Mouse (Mus musculus) lung, embryonic 14.5 days (tissue): ENCODE data around the gene Pgrmc2. TPM values are rescaled to one million over a fixed set of nuclear protein-coding genes. Genes with fewer than 3 reads are reported as not detected.
A peak's percentile ranks its signal among the peaks of the same experiment; 100 is the strongest.

Experiments used
- ATAC-seq: fragments of 200-750 bp; cut with Nextera tagmentation; 2 replicates; pipeline ENCODE4 v1.8.0; 2017; ENCODE audit warnings: mild to moderate bottlenecking, moderate TSS enrichment, moderate library complexity; ENCODE audit not compliant: insufficient read depth
- DNase-seq: peaks from one replicate; pipeline ENCODE4 v3.0.0-alpha.2; 2015
- H3K27ac ChIP-seq: fragments of 300-500 bp; sonication (generic); 2 replicates; pipeline ENCODE4 v1.5.1; 2014; ENCODE audit warnings: low read depth, mild to moderate bottlenecking, moderate library complexity
- H3K27me3 ChIP-seq: fragments of 300-500 bp; sonication (generic); 2 replicates; pipeline ENCODE4 v1.6.1; 2014; ENCODE audit warnings: low read length, control low read depth; ENCODE audit not compliant: insufficient read depth
- H3K36me3 ChIP-seq: fragments of 300-500 bp; sonication (generic); 2 replicates; pipeline ENCODE4 v1.6.1; 2014; ENCODE audit warnings: control low read depth; ENCODE audit not compliant: insufficient read depth
- H3K4me1 ChIP-seq: fragments of 300-500 bp; sonication (generic); 2 replicates; pipeline ENCODE4 v1.6.1; 2014; ENCODE audit warnings: antibody characterized with exemption, control low read depth; ENCODE audit not compliant: insufficient read depth
- H3K4me2 ChIP-seq: fragments of 300-500 bp; sonication (generic); 2 replicates; pipeline ENCODE4 v1.6.1; 2014; ENCODE audit warnings: mild to moderate bottlenecking
- H3K4me3 ChIP-seq: fragments of 300-500 bp; sonication (generic); 2 replicates; pipeline ENCODE4 v1.5.1; 2014; ENCODE audit warnings: low read depth, low read length
- H3K9ac ChIP-seq: fragments of 300-500 bp; sonication (generic); 2 replicates; pipeline ENCODE4 v1.6.1; 2014
- H3K9me3 ChIP-seq: fragments of 300-500 bp; sonication (generic); 2 replicates; pipeline ENCODE4 v1.6.1; 2016; ENCODE audit warnings: low read depth, low read length, control low read depth
- CTCF ChIP-seq: IDR thresholded peaks from 2 replicates; pipeline ENCODE4 v1.5.1; 2016; ENCODE audit warnings: antibody characterized with exemption, low read depth
- WGBS: fragments of 180-500 bp; shearing (Covaris S2); extraction: QIAGEN DNeasy Blood & Tissue Kit; methylation state at CpG from one replicate; pipeline ENCODE4 v1.1.7; 2014; 5-methylcytosine and 5-hydroxymethylcytosine counted together
- polyA plus RNA-seq: library from polyadenylated mRNA; unstranded; fragments of >200 nt; fragmentation: Nextera tagmentation; extraction: Ambion mirVana; gene quantifications from 2 replicates; pipeline ENCODE4 v1.2.1, GENCODE M21; 2014

The Pgrmc2 gene
- polyA plus RNA-seq, 1 experiment from 2014 or later: 26.5 TPM

DNA sequence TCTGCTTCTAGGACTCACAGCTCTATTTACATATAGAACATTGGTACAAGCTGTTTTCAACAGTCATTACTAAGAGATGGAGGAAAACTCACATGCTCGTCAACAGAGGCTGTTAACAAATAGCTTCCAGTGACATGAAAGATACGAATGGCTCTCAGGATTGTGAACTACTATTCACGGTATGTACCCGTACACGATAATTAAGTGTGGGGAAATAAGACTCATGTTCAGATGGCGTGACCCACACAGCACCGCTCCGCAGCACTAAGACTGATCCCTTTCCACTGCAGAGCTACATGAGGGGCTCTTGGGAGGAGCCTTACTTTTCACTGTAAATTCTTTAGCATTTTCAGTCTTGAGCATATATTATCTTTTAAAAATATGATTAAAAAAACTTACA is 7.5 kb downstream of the Pgrmc2 start:
- Histone ChIP-seq H3K4me3 (no peak overlapping the region), H3K9ac (no peak overlapping the region), H3K36me3 (no peaks in the 10 kb centered on the region), H3K4me1 (no peaks in the 10 kb centered on the region), H3K4me2 (no peak overlapping the region), H3K9me3 (no peaks in the 10 kb centered on the region), H3K27me3 (no peaks in the 10 kb centered on the region), H3K27ac (no peak overlapping the region)
- WGBS: 68% methylated on average over 8 of the region's 8 CpGs
- no peak for TF ChIP-seq CTCF
- no peak for ATAC-seq
- no peak for DNase-seq

DNA sequence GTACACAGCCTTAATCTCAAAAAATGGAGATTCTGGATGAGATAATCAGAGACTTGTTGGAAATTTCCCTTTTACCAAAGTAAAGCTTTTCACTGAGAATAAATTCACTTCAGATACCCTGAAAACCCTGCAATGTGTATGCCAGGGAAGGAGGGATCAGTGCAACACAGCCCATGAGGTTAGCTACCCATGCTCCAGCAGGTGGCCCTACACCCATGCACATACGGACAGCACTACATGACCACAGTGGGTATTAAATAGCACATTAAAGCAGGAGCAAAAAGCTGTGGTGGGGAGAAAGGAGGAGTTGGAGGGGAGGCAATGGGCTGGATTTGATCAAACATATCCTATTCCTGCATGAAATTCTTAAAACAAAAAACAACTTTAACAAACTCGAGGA is 12.3 kb downstream of the Pgrmc2 start:
- H3K27me3 ChIP-seq: no peaks in the 10 kb centered on the region
- peaks cover 24% of the 10 kb centered on the region for H3K36me3 ChIP-seq
- WGBS: 78% methylated on average over 2 of the region's 2 CpGs
- no peak overlapping the region for H3K4me2 ChIP-seq
- ATAC-seq (no peak), DNase-seq (no peak)
- H3K4me1 ChIP-seq: no peaks in the 10 kb centered on the region
- no peak overlapping the region for H3K27ac ChIP-seq
- no peak overlapping the region for H3K4me3 ChIP-seq
- H3K9ac ChIP-seq: no peak overlapping the region
- TF ChIP-seq CTCF: peak; percentile 27; the same call in 1 of the 2 replicates
- H3K9me3 ChIP-seq: no peaks in the 10 kb centered on the region

DNA sequence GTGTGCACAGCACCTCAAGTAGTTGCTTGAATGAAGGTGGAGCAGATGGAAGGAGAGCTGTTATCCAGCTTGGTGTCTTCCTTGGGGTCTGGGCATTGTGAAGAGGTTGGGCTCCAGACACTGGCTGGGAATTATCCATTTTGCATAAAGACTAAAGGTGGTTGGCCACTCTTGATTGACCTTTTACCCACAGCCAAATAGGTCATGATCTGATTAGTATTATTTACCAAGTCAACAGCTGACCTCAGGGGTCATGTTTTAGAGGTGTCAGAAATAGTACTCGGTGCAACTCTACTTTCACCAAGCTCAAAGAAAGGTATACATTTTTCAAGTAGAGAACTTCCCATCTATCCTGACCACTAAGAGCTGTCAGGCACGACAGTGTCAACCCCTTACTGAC is 17.5 kb downstream of the Pgrmc2 start:
- DNase-seq (no peak), ATAC-seq (no peak)
- WGBS: 56% methylated on average over 2 of the region's 2 CpGs
- Histone ChIP-seq H3K27me3 (no peaks in the 10 kb centered on the region), H3K9me3 (no peaks in the 10 kb centered on the region), H3K9ac (no peak overlapping the region), H3K27ac (no peak overlapping the region), H3K4me3 (no peak overlapping the region), H3K4me2 (no peak overlapping the region), H3K4me1 (no peaks in the 10 kb centered on the region), H3K36me3 (peaks cover 41% of the 10 kb centered on the region)
- no peak for TF ChIP-seq CTCF

DNA sequence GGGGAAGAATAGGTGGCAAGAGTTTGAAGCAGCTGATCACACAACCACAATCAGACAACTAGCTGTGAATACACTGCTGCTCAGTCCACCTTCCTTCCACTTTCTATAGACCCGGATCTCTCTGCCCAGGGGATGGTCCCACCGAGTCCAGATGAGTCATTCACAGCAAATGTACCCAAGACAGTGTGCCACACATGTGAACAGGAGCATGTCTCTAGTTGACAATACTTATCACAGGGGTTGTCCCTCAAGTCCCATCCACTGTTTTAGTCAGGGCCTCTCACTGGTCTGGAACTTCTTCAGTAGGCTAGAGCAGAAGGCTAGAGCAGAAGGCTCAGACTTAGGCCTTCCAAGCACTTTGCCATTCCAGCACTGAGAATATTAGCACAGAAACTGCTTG is 20.1 kb downstream of the Pgrmc2 start:
- H3K4me3 ChIP-seq: no peak overlapping the region
- no peak for TF ChIP-seq CTCF
- H3K4me1 ChIP-seq: no peaks in the 10 kb centered on the region
- 90% methylated on average over 2 of the region's 2 CpGs for WGBS
- no peak for ATAC-seq
- H3K27me3 ChIP-seq: no peaks in the 10 kb centered on the region
- DNase-seq: no peak
- H3K36me3 ChIP-seq: peaks cover 26% of the 10 kb centered on the region; the same call in 1 of the 2 replicates
- no peak overlapping the region for H3K4me2 ChIP-seq
- H3K9me3 ChIP-seq: no peaks in the 10 kb centered on the region
- H3K9ac ChIP-seq: no peak overlapping the region
- no peak overlapping the region for H3K27ac ChIP-seq

DNA sequence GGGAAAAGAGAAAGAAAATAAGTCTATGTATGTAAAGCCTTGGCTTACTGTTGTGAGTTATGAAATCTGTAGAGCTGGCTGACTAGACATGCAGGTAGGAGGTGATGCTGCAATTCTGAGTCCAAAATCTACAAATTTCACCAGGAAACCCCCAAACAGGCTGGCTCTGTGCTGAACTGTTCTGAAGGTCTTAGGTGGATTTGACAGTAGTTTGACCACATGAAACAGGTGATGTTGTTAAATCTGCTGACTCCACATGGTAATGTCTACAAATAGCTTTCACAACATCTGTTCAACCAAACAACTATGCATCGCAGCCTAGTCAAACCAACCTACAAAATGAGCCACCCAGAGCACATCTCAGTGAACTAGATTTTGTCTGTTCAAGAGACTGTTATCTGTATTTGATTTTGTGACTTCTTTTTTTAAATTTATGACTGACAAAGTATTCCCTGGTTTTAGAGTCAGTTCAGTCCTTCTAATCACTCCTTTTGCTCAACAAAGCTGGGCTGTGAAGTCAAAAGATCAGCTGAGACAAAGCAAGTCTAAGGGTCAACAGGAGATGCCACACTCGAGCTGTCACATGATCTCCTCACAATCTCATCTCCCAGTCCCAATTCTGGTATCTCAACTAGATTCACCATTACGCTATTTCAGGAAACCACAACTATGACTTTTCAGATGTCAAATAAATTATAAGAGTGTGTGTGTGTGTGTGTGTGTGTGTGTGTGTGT is 20.8 kb downstream of the Pgrmc2 start:
- H3K4me1 ChIP-seq: no peaks in the 10 kb centered on the region
- H3K36me3 ChIP-seq: peaks cover 22% of the 10 kb centered on the region; the same call in 1 of the 2 replicates
- no peak overlapping the region for H3K27ac ChIP-seq
- H3K4me3 ChIP-seq: no peak overlapping the region
- no peak for DNase-seq
- 82% methylated on average over 3 of the region's 3 CpGs for WGBS
- no peak overlapping the region for H3K9ac ChIP-seq
- no peaks in the 10 kb centered on the region for H3K9me3 ChIP-seq
- TF ChIP-seq CTCF: no peak
- no peaks in the 10 kb centered on the region for H3K27me3 ChIP-seq
- no peak overlapping the region for H3K4me2 ChIP-seq
- no peak for ATAC-seq

DNA sequence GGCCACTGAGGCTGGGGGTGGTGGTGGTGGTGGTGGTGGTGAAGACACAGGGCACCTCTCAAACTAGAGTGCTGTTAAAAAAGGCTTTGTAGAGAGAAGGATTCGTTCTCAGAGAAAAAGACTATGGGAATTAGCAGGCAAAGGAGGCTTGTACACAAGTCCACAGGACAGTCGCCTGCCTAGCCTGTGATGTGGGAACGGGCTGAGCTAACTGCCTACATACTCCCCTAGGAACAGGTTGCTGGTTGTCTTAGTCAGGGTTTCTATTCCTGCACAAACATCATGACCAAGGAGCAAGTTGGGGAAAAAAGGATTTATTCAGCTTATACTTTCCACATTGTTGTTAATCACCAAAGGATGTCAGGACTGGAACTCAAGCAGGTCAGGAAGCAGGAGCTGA is 23.6 kb downstream of the Pgrmc2 start:
- ATAC-seq (no peak), DNase-seq (no peak)
- no peaks in the 10 kb centered on the region for H3K27me3 ChIP-seq
- no peak overlapping the region for H3K27ac ChIP-seq
- no peaks in the 10 kb centered on the region for H3K4me1 ChIP-seq
- 94% methylated on average over 3 of the region's 3 CpGs for WGBS
- TF ChIP-seq CTCF: no peak
- no peak overlapping the region for H3K4me2 ChIP-seq
- H3K36me3 ChIP-seq: 0 out of 2 replicates have a peak, but pooled peaks cover 5% of the 10 kb centered on the region
- no peaks in the 10 kb centered on the region for H3K9me3 ChIP-seq
- no peak overlapping the region for H3K4me3 ChIP-seq
- no peak overlapping the region for H3K9ac ChIP-seq

DNA sequence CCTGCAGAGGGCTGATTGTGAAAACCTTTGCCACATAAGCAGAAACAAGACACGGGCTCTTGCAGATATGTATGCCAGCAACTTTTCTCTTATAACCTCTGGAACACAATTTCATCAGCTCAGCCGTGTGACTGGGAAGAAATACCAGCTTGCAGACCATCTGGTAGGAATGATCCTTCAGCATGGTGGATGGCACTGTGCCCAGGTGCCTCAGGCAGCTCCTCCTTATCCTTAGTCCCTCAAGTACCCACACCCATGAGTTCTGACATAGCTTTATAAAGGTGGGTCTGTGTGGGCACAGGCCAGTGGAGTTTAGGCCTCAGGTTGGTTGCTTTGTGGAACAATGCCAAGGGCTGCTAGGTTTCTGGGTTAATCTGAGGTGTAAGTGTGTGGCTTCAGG is 24.5 kb downstream of the Pgrmc2 start:
- 67% methylated on average over 2 of the region's 2 CpGs for WGBS
- H3K27ac ChIP-seq: no peak overlapping the region
- no peak overlapping the region for H3K9ac ChIP-seq
- H3K4me1 ChIP-seq: no peaks in the 10 kb centered on the region
- H3K27me3 ChIP-seq: no peaks in the 10 kb centered on the region
- ATAC-seq: no peak
- no peaks in the 10 kb centered on the region for H3K9me3 ChIP-seq
- no peaks in the 10 kb centered on the region for H3K36me3 ChIP-seq
- DNase-seq: no peak
- H3K4me3 ChIP-seq: no peak overlapping the region
- no peak for TF ChIP-seq CTCF
- H3K4me2 ChIP-seq: no peak overlapping the region
